Mouse (Mus musculus) central nervous system, embryonic 14 days (tissue): ENCODE measurements around the gene Olfr1454. TPM values are rescaled to one million over a fixed set of nuclear protein-coding genes. Genes with fewer than 3 reads are reported as not detected.

Experiments used
- polyA plus RNA-seq: library from polyadenylated mRNA; depleted of rRNA; stranded (reverse); fragments of >200 nt; gene quantifications from 2 replicates; pipeline ENCODE4 v1.2.3, GENCODE M21; 2012; rRNA removed

Olfr1454 gene
- polyA plus RNA-seq, result not detected in 2 replicates

GRCm38 (mm10) chr19:13060310-13060709 lies at the start of gene Olfr1454:
Olfr1454 (plus strand) TSS chr19:13060610.

DNA sequence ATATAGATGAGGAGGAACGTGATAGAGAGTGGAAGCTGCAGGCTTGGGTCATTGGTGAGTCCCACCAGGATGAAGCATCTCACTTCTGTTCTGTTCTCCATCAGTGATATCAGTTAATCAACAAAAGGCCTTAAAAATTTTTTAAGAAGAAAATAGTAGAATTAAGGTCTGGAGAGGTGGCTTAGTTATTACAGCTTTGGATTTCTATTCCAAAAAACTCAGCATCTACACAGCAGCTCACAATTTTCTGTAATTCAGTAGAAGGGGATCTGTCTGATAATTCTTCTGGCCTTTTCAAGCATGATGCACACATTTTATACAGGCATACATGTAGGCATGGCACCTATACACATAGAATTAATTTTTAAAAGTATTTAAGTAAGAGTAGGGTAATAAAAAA lies 32.2 kb upstream of the Olfr1454 start, which contains the start of gene Olfr1453:
Gene Olfr1453, minus strand, starts transcription at position 101 of the 400 bp plus-strand sequence.

DNA sequence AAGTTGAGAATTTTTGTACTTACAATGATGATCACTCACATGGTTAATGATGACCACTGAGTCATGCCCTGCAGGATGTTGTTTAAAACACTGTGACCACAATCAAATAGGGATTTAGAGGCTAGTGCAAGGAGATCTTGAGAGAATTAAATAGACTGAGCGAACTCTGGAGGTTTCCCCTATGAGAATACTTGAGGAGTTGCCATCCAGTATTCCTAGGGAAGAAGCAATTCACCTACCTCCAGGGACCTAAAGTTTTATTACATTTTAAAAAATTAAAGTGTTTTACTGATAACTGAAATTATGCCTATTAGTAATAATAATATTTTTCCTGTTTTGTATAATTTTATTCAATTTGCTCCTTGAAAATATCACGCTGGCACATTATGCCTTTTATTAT lies 37.4 kb downstream of the Olfr1454 start, which contains the start of gene Olfr1457:
Gene Olfr1457, minus strand, starts transcription at position 101 of the 400 bp plus-strand sequence.

GRCm38 (mm10) chr19:13106675-13107074 lies 46.3 kb downstream of the Olfr1454 start, which contains the start of gene Olfr1458:
Olfr1458 (minus strand) TSS chr19:13106775.

Other genes starting within 250 kb of the Olfr1454 start
- gene Gm5244, start 213.9 kb upstream of the Olfr1454 start, polyA plus RNA-seq, result not detected in 2 replicates
- not detected in 2 replicates for gene Olfr1444, start 203.3 kb upstream of the Olfr1454 start, polyA plus RNA-seq
- gene Olfr1445, start 176.8 kb upstream of the Olfr1454 start, polyA plus RNA-seq, result not detected in 2 replicates
- not detected in 2 replicates for gene Olfr1446, start 167.1 kb upstream of the Olfr1454 start, polyA plus RNA-seq
- not detected in 2 replicates for gene Olfr1447, start 156.9 kb upstream of the Olfr1454 start, polyA plus RNA-seq
- gene Olfr1448, start 136.2 kb upstream of the Olfr1454 start, polyA plus RNA-seq, result not detected in 2 replicates
- gene Olfr1449, start 129.8 kb upstream of the Olfr1454 start, polyA plus RNA-seq, result not detected in 2 replicates
- gene Olfr1450, start 110.4 kb upstream of the Olfr1454 start, polyA plus RNA-seq, result not detected in 2 replicates
- gene Olfr1451, start 65.6 kb upstream of the Olfr1454 start, polyA plus RNA-seq, result not detected in 2 replicates
- gene Olfr1453, start 32.3 kb upstream of the Olfr1454 start, polyA plus RNA-seq, result not detected in 2 replicates
- not detected in 2 replicates for gene Olfr1457, start 37.3 kb downstream of the Olfr1454 start, polyA plus RNA-seq
- gene Olfr1458, start 46.2 kb downstream of the Olfr1454 start, polyA plus RNA-seq, result not detected in 2 replicates
- 0.01 TPM in 1 of 2 replicates, not detected in the other for gene Olfr1459, start 88.9 kb downstream of the Olfr1454 start, polyA plus RNA-seq
- not detected in 2 replicates for gene Olfr1461, start 102.4 kb downstream of the Olfr1454 start, polyA plus RNA-seq
- not detected in 2 replicates for gene Olfr1462, start 125.1 kb downstream of the Olfr1454 start, polyA plus RNA-seq
- gene Olfr1463, start 170.7 kb downstream of the Olfr1454 start, polyA plus RNA-seq, result not detected in 2 replicates